Mouse (Mus musculus) kidney, postnatal 10 days (tissue): ENCODE data around the gene Mslnl.

Experiments used
- DNase-seq: peaks from one replicate; pipeline ENCODE4 v3.0.0; 2021; ENCODE audit warnings: mixed read lengths

The Mslnl gene

GRCm38 (mm10) chr17:25748238-25748637 is 12.4 kb downstream of the Mslnl start:
- DNase-seq: no peak

GRCm38 (mm10) chr17:25749314-25749713 is 13.5 kb downstream of the Mslnl start:
- DNase-seq: no peak

- peak; percentile 79 for DNase-seq
These were observed 15.6 kb downstream of the Mslnl start for GRCm38 (mm10) chr17:25751446-25751845.

- no peak for DNase-seq
These were observed 18.4 kb downstream of the Mslnl start, which contains the start of gene Msln for GRCm38 (mm10) chr17:25754241-25754640. TSS of gene Msln (minus strand) at chr17:25754378.

GRCm38 (mm10) chr17:25755086-25755485 is 19.2 kb downstream of the Mslnl start:
- DNase-seq: no peak

GRCm38 (mm10) chr17:25755627-25756377 is 20.0 kb downstream of the Mslnl start:
- no peak for DNase-seq

- DNase-seq: no peak
These were observed 20.8 kb downstream of the Mslnl start for GRCm38 (mm10) chr17:25756378-25757242.

GRCm38 (mm10) chr17:25757691-25758090 is 21.8 kb downstream of the Mslnl start:
- DNase-seq: no peak

- no peak for DNase-seq
These were observed 24.3 kb downstream of the Mslnl start for GRCm38 (mm10) chr17:25760148-25760547.

- peak; percentile 57 for DNase-seq
These were observed 25.7 kb downstream of the Mslnl start for GRCm38 (mm10) chr17:25761561-25761970.

GRCm38 (mm10) chr17:25762591-25762990 is 26.7 kb downstream of the Mslnl start:
- no peak for DNase-seq

GRCm38 (mm10) chr17:25765886-25766285 is 30.0 kb downstream of the Mslnl start:
- DNase-seq: no peak

GRCm38 (mm10) chr17:25769331-25769730 is 33.5 kb downstream of the Mslnl start:
- DNase-seq: no peak

- DNase-seq: peak; percentile 99
These were observed 37.8 kb downstream of the Mslnl start, which contains the start of gene Narfl for GRCm38 (mm10) chr17:25773549-25774120. TSS of gene Narfl (plus strand) at chr17:25773776.

GRCm38 (mm10) chr17:25775318-25776062 is 39.6 kb downstream of the Mslnl start:
- peak; percentile 29 for DNase-seq

GRCm38 (mm10) chr17:25777948-25778347 is 42.1 kb downstream of the Mslnl start:
- DNase-seq: no peak

GRCm38 (mm10) chr17:25781339-25781738 is 45.5 kb downstream of the Mslnl start:
- no peak for DNase-seq

- DNase-seq: peak; percentile 57
These were observed 47.2 kb downstream of the Mslnl start for GRCm38 (mm10) chr17:25783086-25783485.

- DNase-seq: no peak
These were observed 48.2 kb downstream of the Mslnl start for GRCm38 (mm10) chr17:25783861-25784574.

- DNase-seq: peak; percentile 98
These were observed 49.5 kb downstream of the Mslnl start, which contains the start of gene Haghl for GRCm38 (mm10) chr17:25785281-25785745. TSS of gene Haghl (minus strand) at chr17:25785673.

- no peak for DNase-seq
These were observed 50.4 kb downstream of the Mslnl start, which contains the start of gene Ccdc78 for GRCm38 (mm10) chr17:25786280-25786679. TSS of gene Ccdc78 (plus strand) at chr17:25786580.
